Mouse (Mus musculus) midbrain, embryonic 14.5 days (tissue): ENCODE measurements around the gene Crebbp. TPM values are rescaled to one million over a fixed set of nuclear protein-coding genes. Genes with fewer than 3 reads are reported as not detected.
"Not testable (repeated sequence)": the region's sequence is repeated elsewhere in the genome, so short reads cannot be mapped to it uniquely, and the experiment has no call there.

ENCODE experiments used
- ATAC-seq: fragments of 200-750 bp; cut with Nextera tagmentation; 2 replicates; pipeline ENCODE4 v1.8.0; 2017; ENCODE audit warnings: moderate number of reproducible peaks, moderate library complexity; ENCODE audit not compliant: low FRiP score, low TSS enrichment
- DNase-seq: peaks from one replicate; pipeline ENCODE4 v3.0.0-alpha.2; 2015
- H3K27ac ChIP-seq: fragments of 300-500 bp; sonication (generic); replicated peaks from 2 replicates; pipeline ENCODE4 v1.5.1; 2014; ENCODE audit warnings: mild to moderate bottlenecking, low read depth, low read length, moderate library complexity
- H3K27me3 ChIP-seq: fragments of 300-500 bp; sonication (generic); 2 replicates; pipeline ENCODE4 v1.6.1; 2014; ENCODE audit warnings: low read length, control low read depth, mixed read lengths; ENCODE audit not compliant: control insufficient read depth, insufficient read depth
- H3K36me3 ChIP-seq: fragments of 300-500 bp; sonication (generic); 2 replicates; pipeline ENCODE4 v1.6.1; 2014; ENCODE audit warnings: low read length, control low read depth; ENCODE audit not compliant: control insufficient read depth, insufficient read depth
- H3K4me1 ChIP-seq: fragments of 300-500 bp; sonication (generic); 2 replicates; pipeline ENCODE4 v1.6.1; 2014; ENCODE audit warnings: mild to moderate bottlenecking, antibody characterized with exemption, low read length, control low read depth; ENCODE audit not compliant: control insufficient read depth, insufficient read depth
- H3K4me2 ChIP-seq: fragments of 300-500 bp; sonication (generic); 2 replicates; pipeline ENCODE4 v1.6.1; 2014; ENCODE audit warnings: mild to moderate bottlenecking, low read length, moderate library complexity
- H3K4me3 ChIP-seq: fragments of 300-500 bp; sonication (generic); replicated peaks from 2 replicates; pipeline ENCODE4 v1.5.1; 2014; ENCODE audit warnings: low read depth, low read length
- H3K9ac ChIP-seq: fragments of 300-500 bp; sonication (generic); replicated peaks from 2 replicates; pipeline ENCODE4 v1.6.1; 2014; ENCODE audit warnings: mild to moderate bottlenecking, low read length, moderate library complexity
- H3K9me3 ChIP-seq: fragments of 300-500 bp; sonication (generic); 2 replicates; pipeline ENCODE4 v1.6.1; 2016; ENCODE audit warnings: low read length, control low read depth, mixed read lengths; ENCODE audit not compliant: control insufficient read depth
- WGBS: fragments of 180-500 bp; shearing (Covaris S2); extraction: QIAGEN DNeasy Blood & Tissue Kit; methylation state at CpG from one replicate; pipeline ENCODE4 v1.1.7; 2014; 5-methylcytosine and 5-hydroxymethylcytosine counted together
- polyA plus RNA-seq: library from polyadenylated mRNA; unstranded; fragments of >200 nt; fragmentation: Nextera tagmentation; extraction: Ambion mirVana; gene quantifications from 2 replicates; pipeline ENCODE4 v1.2.1, GENCODE M21; 2014

The Crebbp gene
- polyA plus RNA-seq = 46.8 and 48.7 TPM in 2 replicates

DNA sequence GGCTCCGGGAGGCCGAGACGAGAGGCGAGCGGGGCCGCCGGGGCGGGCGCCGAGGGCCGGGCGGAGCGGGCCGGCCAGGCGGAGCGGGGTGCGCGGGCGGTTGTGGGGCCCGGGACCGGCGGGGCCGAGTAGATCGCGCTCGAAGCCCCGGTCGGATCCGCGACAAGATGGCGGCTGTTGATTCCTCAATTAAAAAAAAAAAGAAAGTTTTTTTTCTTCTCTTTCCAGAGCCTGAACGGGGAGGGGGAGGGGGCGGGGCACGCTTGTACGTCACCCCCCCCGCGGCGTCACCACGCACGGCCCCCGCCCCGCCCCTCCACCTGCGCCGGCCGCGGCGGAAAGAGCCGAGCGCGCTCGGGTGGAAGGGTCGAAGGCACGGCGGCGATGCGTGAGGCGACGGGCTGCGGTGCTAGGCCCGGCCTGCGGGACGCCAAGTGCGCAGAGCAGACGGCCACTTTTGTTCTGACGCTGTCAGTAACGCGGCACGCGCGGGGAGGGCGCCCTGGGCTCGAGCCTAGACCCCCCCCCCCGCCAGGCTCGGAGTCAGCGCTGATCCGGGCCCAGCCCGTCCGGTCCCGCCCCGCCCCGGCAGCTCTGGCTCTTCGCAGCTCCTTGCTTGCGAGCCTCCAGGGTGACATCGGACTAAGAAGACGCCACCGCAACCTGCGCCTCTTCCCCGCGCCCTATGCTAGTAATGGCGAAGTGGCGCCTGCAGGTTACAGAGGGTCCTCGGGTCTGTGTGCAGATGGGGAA, at the start of gene Crebbp:
Gene Crebbp, minus strand, starts transcription at position 199 of the 753 bp plus-strand sequence.
- Histone ChIP-seq H3K4me2 (peak within 1 kb of the TSS; percentile 91), H3K36me3 (no peaks in the 10 kb centered on the region), H3K4me1 (peaks cover 19% of the 10 kb centered on the region), H3K27me3 (no peaks in the 10 kb centered on the region), H3K4me3 (peak within 1 kb of the TSS; percentile 91), H3K9ac (peak within 1 kb of the TSS; percentile 90), H3K9me3 (no peaks in the 10 kb centered on the region), H3K27ac (peak within 1 kb of the TSS; percentile 100)
- DNase-seq (peak; percentile 98), ATAC-seq (peak; percentile 94)
- under 1% methylated on average over 87 of the region's 92 CpGs for WGBS

GRCm38 (mm10) chr16:4263486-4263885, 49.7 kb upstream of the Crebbp start:
- Histone ChIP-seq H3K36me3 (no peaks in the 10 kb centered on the region), H3K4me2 (no peak overlapping the region), H3K27me3 (no peaks in the 10 kb centered on the region), H3K9ac (no peak overlapping the region), H3K4me3 (no peak overlapping the region), H3K9me3 (no peaks in the 10 kb centered on the region), H3K27ac (no peak overlapping the region), H3K4me1 (0 out of 2 replicates have a peak, but pooled peaks cover 4% of the 10 kb centered on the region)
- WGBS = 88% methylated on average over 3 of the region's 3 CpGs
- DNase-seq (no peak), ATAC-seq (no peak)

GRCm38 (mm10) chr16:4257546-4257945, 43.7 kb upstream of the Crebbp start:
- no peaks in the 10 kb centered on the region for H3K4me1 ChIP-seq
- ATAC-seq (no peak), DNase-seq (no peak)
- WGBS = 93% methylated on average over 2 of the region's 2 CpGs
- no peak overlapping the region for H3K27ac ChIP-seq
- no peak overlapping the region for H3K9ac ChIP-seq
- H3K27me3 ChIP-seq = no peaks in the 10 kb centered on the region
- no peaks in the 10 kb centered on the region for H3K9me3 ChIP-seq
- H3K4me2 ChIP-seq = no peak overlapping the region
- no peak overlapping the region for H3K4me3 ChIP-seq
- no peaks in the 10 kb centered on the region for H3K36me3 ChIP-seq

DNA sequence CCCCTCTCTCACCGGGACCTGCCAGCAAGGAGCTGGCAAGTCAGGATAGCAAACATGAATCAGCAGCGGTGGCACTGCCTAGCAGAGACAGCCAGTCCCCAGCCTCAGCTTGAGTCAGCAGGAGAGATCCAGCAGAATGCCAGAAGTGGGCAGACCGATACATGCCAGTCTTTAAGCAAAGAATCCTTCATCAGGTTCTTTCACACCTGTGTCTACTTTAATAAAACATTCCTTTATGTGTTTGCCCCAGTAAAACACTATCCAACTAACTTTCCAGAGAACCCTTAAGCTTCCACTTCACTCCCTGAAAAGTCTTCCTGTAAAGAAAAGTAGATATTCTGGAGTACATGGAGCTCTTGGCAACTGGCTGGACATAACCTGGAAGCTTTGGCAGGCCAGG, 35.0 kb upstream of the Crebbp start:
- Histone ChIP-seq H3K4me2 (no peak overlapping the region), H3K9ac (no peak overlapping the region), H3K4me3 (no peak overlapping the region), H3K27ac (no peak overlapping the region), H3K36me3 (no peaks in the 10 kb centered on the region), H3K27me3 (no peaks in the 10 kb centered on the region), H3K4me1 (no peaks in the 10 kb centered on the region), H3K9me3 (peaks cover 9% of the 10 kb centered on the region; the same call in 1 of the 2 replicates)
- DNase-seq = no peak
- ATAC-seq = no peak
- 89% methylated on average over 3 of the region's 3 CpGs for WGBS

GRCm38 (mm10) chr16:4245241-4245640, 31.4 kb upstream of the Crebbp start:
- not testable (repeated sequence) for H3K36me3 ChIP-seq, H3K27me3 ChIP-seq, H3K4me2 ChIP-seq, H3K27ac ChIP-seq, H3K9ac ChIP-seq, H3K4me3 ChIP-seq, ATAC-seq, DNase-seq, H3K4me1 ChIP-seq, H3K9me3 ChIP-seq
- 84% methylated on average over 1 of the region's 1 CpGs for WGBS

- DNase-seq = no peak
- H3K4me1 ChIP-seq = no peaks in the 10 kb centered on the region
- 88% methylated on average over 4 of the region's 4 CpGs for WGBS
- no peak overlapping the region for H3K27ac ChIP-seq
- H3K36me3 ChIP-seq = no peaks in the 10 kb centered on the region
- no peaks in the 10 kb centered on the region for H3K9me3 ChIP-seq
- H3K9ac ChIP-seq = no peak overlapping the region
- no peak overlapping the region for H3K4me3 ChIP-seq
- H3K4me2 ChIP-seq = no peak overlapping the region
- H3K27me3 ChIP-seq = no peaks in the 10 kb centered on the region
- ATAC-seq = no peak
These were observed 22.3 kb upstream of the Crebbp start for GRCm38 (mm10) chr16:4236131-4236530.

DNA sequence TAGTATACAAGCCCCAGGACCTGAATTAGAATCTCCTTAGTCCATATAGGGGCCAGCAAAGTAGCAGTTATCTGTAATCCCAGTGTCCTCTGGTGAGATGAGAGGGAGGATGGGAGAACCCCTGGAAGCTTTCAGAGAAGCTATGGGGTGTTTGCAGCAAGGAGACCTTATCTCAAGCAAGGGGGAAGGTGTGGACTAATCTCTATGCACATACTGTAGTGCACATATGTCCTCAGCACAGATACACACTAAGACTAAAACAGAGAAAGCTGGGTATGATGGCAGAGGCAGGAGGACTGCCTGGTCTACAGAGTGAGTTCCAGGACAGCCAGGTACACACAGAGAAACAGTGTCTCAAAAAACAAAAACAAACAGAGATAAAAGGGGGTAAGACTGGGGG, 21.8 kb upstream of the Crebbp start:
- no peaks in the 10 kb centered on the region for H3K27me3 ChIP-seq
- DNase-seq = no peak
- H3K9ac ChIP-seq = no peak overlapping the region
- no peak for ATAC-seq
- no peaks in the 10 kb centered on the region for H3K36me3 ChIP-seq
- no peak overlapping the region for H3K27ac ChIP-seq
- no peaks in the 10 kb centered on the region for H3K9me3 ChIP-seq
- no peak overlapping the region for H3K4me3 ChIP-seq
- no peaks in the 10 kb centered on the region for H3K4me1 ChIP-seq
- no peak overlapping the region for H3K4me2 ChIP-seq

DNA sequence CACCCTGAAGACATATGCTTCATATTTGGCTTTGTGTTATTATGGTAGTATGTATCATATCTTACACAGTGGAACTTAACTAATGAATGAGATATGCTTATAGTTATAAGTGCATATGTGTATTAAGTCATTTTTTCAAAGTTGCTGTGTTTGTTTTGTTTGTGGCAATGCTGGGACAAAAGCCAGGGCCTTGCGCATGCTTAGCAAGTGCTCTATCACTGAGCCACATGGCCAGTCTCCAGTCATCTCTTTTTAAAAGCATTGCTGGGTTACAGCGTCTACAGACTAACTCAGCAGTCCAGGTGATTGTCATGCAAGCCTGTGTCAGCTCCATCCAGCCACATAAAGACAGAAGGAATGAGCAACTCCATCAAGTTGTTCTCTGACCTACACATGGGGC, 12.0 kb upstream of the Crebbp start:
- Histone ChIP-seq H3K4me1 (no peaks in the 10 kb centered on the region), H3K4me3 (no peak overlapping the region), H3K9ac (no peak overlapping the region), H3K27ac (no peak overlapping the region), H3K36me3 (no peaks in the 10 kb centered on the region), H3K27me3 (no peaks in the 10 kb centered on the region), H3K9me3 (no peaks in the 10 kb centered on the region), H3K4me2 (no peak overlapping the region)
- 85% methylated on average over 2 of the region's 2 CpGs for WGBS
- DNase-seq = no peak
- ATAC-seq = no peak

DNA sequence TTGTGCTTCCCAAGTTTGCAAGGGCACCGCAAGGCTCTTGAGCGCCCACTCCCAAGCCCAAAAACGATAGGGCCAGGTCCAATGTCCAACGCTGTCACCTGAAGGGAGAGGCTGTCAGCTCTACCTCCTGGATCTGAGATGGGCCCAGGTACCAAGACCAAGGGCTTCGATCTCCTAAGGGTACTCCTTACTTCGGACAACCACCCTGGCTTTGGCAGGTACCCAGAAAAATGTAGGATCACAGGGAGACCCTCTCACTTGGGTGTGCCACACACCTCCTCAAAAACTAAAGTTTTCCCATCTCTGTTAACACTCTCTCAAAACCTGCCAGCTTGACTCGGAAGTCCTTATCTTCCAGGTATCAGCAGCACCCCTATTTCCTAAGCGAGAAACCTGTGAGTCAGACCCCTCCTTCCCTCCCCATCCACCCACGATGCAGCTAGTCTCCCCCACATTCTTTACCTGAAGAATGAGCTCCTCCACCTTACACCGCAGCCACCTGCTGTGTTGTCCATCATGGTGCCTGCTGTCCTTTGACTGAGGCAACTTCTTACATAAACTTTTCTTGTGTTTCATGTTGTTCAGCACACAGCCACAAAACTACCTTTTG, 939 bp upstream of the Crebbp start:
- Histone ChIP-seq H3K9ac (peak overlapping the region; percentile 84), H3K9me3 (no peaks in the 10 kb centered on the region), H3K4me1 (peaks cover 19% of the 10 kb centered on the region), H3K27me3 (no peaks in the 10 kb centered on the region), H3K27ac (no peak overlapping the region), H3K36me3 (no peaks in the 10 kb centered on the region), H3K4me2 (peak overlapping the region; percentile 91), H3K4me3 (peak overlapping the region; percentile 91)
- DNase-seq = no peak
- WGBS = 43% methylated on average over 10 of the region's 10 CpGs
- 0 out of 2 replicates have a peak, but pooled peaks have one; percentile 0 for ATAC-seq
